Mouse (Mus musculus): ENCODE results near the gene Orm3. TPM values are rescaled to one million over a fixed set of nuclear protein-coding genes. Genes with fewer than 3 reads are reported as not detected.
A peak's percentile ranks its signal among the peaks of the same experiment; 100 is the strongest.

The Orm3 gene
- total RNA-seq, 2 experiments from 2014 or later = not detected

- no peak for ATAC-seq (replicated peaks; ENCODE audit: low FRiP score, poor library complexity, severe bottlenecking)
These were observed 6.2 kb downstream of the Orm3 start, which contains the start of gene Orm2 for GRCm38 (mm10) chr4:63362150-63362549. Gene Orm2 (plus strand): TSS chr4:63362449.

- peak; percentile 56 for ATAC-seq (replicated peaks; ENCODE audit: low FRiP score, poor library complexity, severe bottlenecking)
These were observed 12.6 kb downstream of the Orm3 start for GRCm38 (mm10) chr4:63368577-63368976.

- no peak for ATAC-seq (replicated peaks; ENCODE audit: low FRiP score, poor library complexity, severe bottlenecking)
These were observed 14.9 kb downstream of the Orm3 start for GRCm38 (mm10) chr4:63370897-63371296.

- peak; percentile 36 for ATAC-seq (replicated peaks; ENCODE audit: low FRiP score, poor library complexity, severe bottlenecking)
These were observed 15.9 kb downstream of the Orm3 start for GRCm38 (mm10) chr4:63371890-63372289.

- peak; percentile 63 for ATAC-seq (replicated peaks; ENCODE audit: low FRiP score, poor library complexity, severe bottlenecking)
These were observed 17.4 kb downstream of the Orm3 start for GRCm38 (mm10) chr4:63373404-63373803.

- peak; percentile 88 for ATAC-seq (replicated peaks; ENCODE audit: low FRiP score, poor library complexity, severe bottlenecking)
These were observed 18.4 kb downstream of the Orm3 start for GRCm38 (mm10) chr4:63374331-63374730.

GRCm38 (mm10) chr4:63375367-63375766 is 19.4 kb downstream of the Orm3 start:
- ATAC-seq (replicated peaks; ENCODE audit: low FRiP score, poor library complexity, severe bottlenecking) = no peak

GRCm38 (mm10) chr4:63377483-63377882 is 21.5 kb downstream of the Orm3 start:
- no peak for ATAC-seq (replicated peaks; ENCODE audit: low FRiP score, poor library complexity, severe bottlenecking)

GRCm38 (mm10) chr4:63382676-63383369 is 26.9 kb downstream of the Orm3 start:
- ATAC-seq (replicated peaks; ENCODE audit: low FRiP score, poor library complexity, severe bottlenecking) = peak; percentile 69

- peak; percentile 44 for ATAC-seq (replicated peaks; ENCODE audit: low FRiP score, poor library complexity, severe bottlenecking)
These were observed 27.5 kb downstream of the Orm3 start for GRCm38 (mm10) chr4:63383474-63383873.

- ATAC-seq (replicated peaks; ENCODE audit: low FRiP score, poor library complexity, severe bottlenecking) = peak; percentile 71
These were observed 28.3 kb downstream of the Orm3 start for GRCm38 (mm10) chr4:63384262-63384661.

- no peak for ATAC-seq (replicated peaks; ENCODE audit: low FRiP score, poor library complexity, severe bottlenecking)
These were observed 29.3 kb downstream of the Orm3 start for GRCm38 (mm10) chr4:63385253-63385652.

GRCm38 (mm10) chr4:63385784-63386183 is 29.8 kb downstream of the Orm3 start:
- no peak for ATAC-seq (replicated peaks; ENCODE audit: low FRiP score, poor library complexity, severe bottlenecking)

GRCm38 (mm10) chr4:63388029-63388428 is 32.1 kb downstream of the Orm3 start:
- no peak for ATAC-seq (replicated peaks; ENCODE audit: low FRiP score, poor library complexity, severe bottlenecking)

GRCm38 (mm10) chr4:63389121-63389886 is 33.3 kb downstream of the Orm3 start:
- ATAC-seq (replicated peaks; ENCODE audit: low FRiP score, poor library complexity, severe bottlenecking) = peak; percentile 40

- ATAC-seq (replicated peaks; ENCODE audit: low FRiP score, poor library complexity, severe bottlenecking) = peak; percentile 26
These were observed 34.0 kb downstream of the Orm3 start for GRCm38 (mm10) chr4:63389887-63390528.

- no peak for ATAC-seq (replicated peaks; ENCODE audit: low FRiP score, poor library complexity, severe bottlenecking)
These were observed 35.4 kb downstream of the Orm3 start for GRCm38 (mm10) chr4:63391322-63391721.

- no peak for ATAC-seq (replicated peaks; ENCODE audit: low FRiP score, poor library complexity, severe bottlenecking)
These were observed 42.1 kb downstream of the Orm3 start for GRCm38 (mm10) chr4:63397981-63398537.

GRCm38 (mm10) chr4:63398854-63399609 is 43.1 kb downstream of the Orm3 start:
- ATAC-seq (replicated peaks; ENCODE audit: low FRiP score, poor library complexity, severe bottlenecking) = no peak
